Mouse (Mus musculus): ENCODE data around the gene Depp1. TPM values are rescaled to one million over a fixed set of nuclear protein-coding genes. Genes with fewer than 3 reads are reported as not detected.

Gene Depp1
- total RNA-seq, 2 experiments from 2014 or later, result 2.5 to 4.7 TPM

DNA sequence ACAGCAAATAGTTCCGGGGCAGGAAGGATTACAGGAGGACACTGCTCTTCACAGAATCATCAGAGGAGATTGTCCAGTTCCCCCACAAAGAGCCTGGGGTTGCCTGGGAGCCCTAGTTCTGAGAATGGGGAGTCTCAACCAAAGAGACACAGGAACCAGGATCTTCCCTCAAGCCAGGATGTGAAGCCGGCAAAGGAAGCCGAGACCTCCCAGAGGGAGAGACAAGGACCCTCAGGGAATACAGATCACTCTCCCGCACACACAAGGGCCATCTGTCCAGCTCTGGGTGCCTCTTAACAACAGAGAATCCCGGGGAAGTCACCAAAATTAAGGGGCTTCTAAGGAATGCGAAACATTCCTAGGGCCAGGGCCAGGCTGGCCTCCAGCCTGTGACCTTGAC is 26.9 kb downstream of the Depp1 start:
- no peak for DNase-seq (ENCODE audit: low spot score in 2 of 2)

GRCm38 (mm10) chr6:116679563-116680288 is 29.3 kb downstream of the Depp1 start:
- DNase-seq (ENCODE audit: low spot score in 2 of 2), result no peak

DNA sequence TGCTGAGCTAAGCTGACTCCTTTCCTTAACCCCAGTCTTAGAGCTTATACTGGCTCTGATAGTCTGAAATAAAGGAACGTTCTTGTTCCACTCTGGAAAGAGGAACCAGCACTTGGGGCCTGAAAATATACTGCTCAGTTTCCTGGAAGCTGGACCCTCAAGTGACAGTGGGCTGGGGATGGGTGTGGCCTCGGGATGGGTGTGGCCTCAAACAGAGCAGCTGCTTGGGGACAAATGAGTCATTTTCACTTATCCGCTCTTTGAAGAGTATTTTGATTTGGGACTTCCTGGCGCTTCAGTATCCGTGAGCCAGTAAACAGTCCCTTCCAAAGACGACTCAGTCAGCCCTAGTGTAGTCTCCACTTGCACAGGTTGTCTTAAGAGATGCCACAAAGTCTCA is 31.9 kb downstream of the Depp1 start:
- DNase-seq (ENCODE audit: low spot score in 2 of 2), result peak in 1 of 2 experiments; percentile 42

GRCm38 (mm10) chr6:116693639-116694038 is 43.2 kb downstream of the Depp1 start:
- DNase-seq (ENCODE audit: low spot score in 2 of 2), result no peak

GRCm38 (mm10) chr6:116694346-116694745 is 43.9 kb downstream of the Depp1 start:
- DNase-seq (ENCODE audit: low spot score in 2 of 2), result no peak

DNA sequence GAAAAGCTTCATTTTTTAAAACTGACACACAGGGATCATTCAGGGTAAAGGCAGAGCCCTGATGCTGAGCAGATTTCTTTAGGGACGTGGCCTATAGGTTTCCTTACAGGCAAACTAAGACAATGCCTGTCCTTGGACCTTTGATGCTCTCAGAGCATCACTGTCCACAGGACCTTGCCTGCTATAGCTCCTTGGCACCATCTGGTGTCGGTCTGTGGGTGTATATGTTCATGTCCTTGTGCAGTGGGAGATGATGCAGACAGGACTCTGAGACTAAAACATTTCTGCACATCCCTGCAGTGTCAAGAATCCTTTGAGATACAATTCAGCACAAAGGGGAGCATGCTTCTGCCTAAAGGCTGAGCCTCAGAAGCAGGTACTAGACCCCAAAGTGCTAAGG is 47.0 kb downstream of the Depp1 start:
- no peak for DNase-seq (ENCODE audit: low spot score in 2 of 2)

GRCm38 (mm10) chr6:116697896-116698425 is 47.6 kb downstream of the Depp1 start:
- no peak for DNase-seq (ENCODE audit: low spot score in 2 of 2)

DNA sequence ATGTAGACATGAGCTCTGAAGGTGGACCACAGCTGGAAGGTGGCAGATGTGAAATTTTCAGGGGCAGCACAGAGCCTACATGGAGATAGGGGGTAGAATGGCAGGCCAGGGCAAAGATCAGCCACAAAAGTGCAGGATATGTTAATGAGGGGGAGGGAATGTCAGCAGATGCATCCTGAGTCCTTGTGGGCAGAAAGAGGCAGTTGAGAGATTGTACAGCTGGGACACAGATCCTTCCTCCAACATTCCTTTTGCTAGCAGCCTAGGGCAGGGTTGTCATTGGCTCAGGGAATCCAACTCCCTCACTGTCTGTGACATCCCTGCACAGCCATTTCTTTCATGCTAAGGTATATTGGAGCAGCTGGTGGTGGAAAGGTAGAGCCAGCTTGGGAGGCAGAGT is 50.4 kb downstream of the Depp1 start:
- DNase-seq (ENCODE audit: low spot score in 2 of 2), result no peak

Small RNA genes lying within 50 kb of the gene (microRNA-seq; reads per million reads assigned to microRNA genes)
- 0.23 to 0.28 reads per million in 2 experiments for gene Mir7043

Other genes starting within 250 kb of the Depp1 start
- gene Alox5, start 189.4 kb upstream of the Depp1 start, total RNA-seq (2021), result 1 to 10 TPM; 6.9 to 7.8 TPM
- gene Olfr211, start 161.5 kb upstream of the Depp1 start, total RNA-seq (2021), result not detected
- under 1 TPM in 1 of 2 experiments, not detected in 1; 0.16 TPM for gene Olfr212, start 144.1 kb upstream of the Depp1 start, total RNA-seq (2021)
- not detected for gene Olfr213, start 112.2 kb upstream of the Depp1 start, total RNA-seq (2021)
- 1 to 10 TPM; 2.9 to 3.0 TPM for gene Gm5580, start 99.5 kb upstream of the Depp1 start, total RNA-seq (2021)
- not detected for gene Olfr214, start 96.4 kb upstream of the Depp1 start, total RNA-seq (2021)
- not detected for gene Olfr215, start 66.4 kb upstream of the Depp1 start, total RNA-seq (2021)
- gene Zfp422, start 21.6 kb upstream of the Depp1 start, total RNA-seq (2021), result 10 to 100 TPM; 23.7 to 26.9 TPM
- gene Rassf4, start 23.3 kb downstream of the Depp1 start, total RNA-seq (2021), result 1 to 10 TPM; 3.8 to 4.6 TPM
- gene Tmem72, start 66.3 kb downstream of the Depp1 start, total RNA-seq (2021), result 1 to 10 TPM in 1 of 2 experiments, under 1 TPM in 1; 0.31 to 9.2 TPM

Data from layer of hippocampus, postnatal 14 days (tissue).